Mouse (Mus musculus) spleen, adult 2 months (tissue): ENCODE results near the gene Tubal3. TPM values are rescaled to one million over a fixed set of nuclear protein-coding genes. Genes with fewer than 3 reads are reported as not detected.
A peak's percentile ranks its signal among the peaks of the same experiment; 100 is the strongest.

Experiments used
- DNase-seq, 2 experiments: peaks; one replicate each; pipeline versions ENCODE4 v3.0.0 to v3.0.0-alpha.2; 2012 to 2021; ENCODE audit warnings: low spot score in 2 of 2, low read depth in 1 of 2
- H3K27ac ChIP-seq: fragments of 200-500 bp; 2 replicates; pipeline ENCODE4 v1.5.1; 2012; ENCODE audit warnings: low read length, inconsistent platforms; ENCODE audit not compliant: insufficient read depth
- H3K27me3 ChIP-seq: fragments of 200-500 bp; 2 replicates; pipeline ENCODE4 v1.6.1; 2012; ENCODE audit warnings: mild to moderate bottlenecking, moderate library complexity, low read length, inconsistent platforms; ENCODE audit not compliant: control insufficient read depth, insufficient read depth
- H3K36me3 ChIP-seq: fragments of 200-500 bp; 2 replicates; pipeline ENCODE4 v1.6.1; 2012; ENCODE audit warnings: mild to moderate bottlenecking, low read length, inconsistent platforms; ENCODE audit not compliant: control insufficient read depth, insufficient read depth
- H3K4me1 ChIP-seq: fragments of 200-500 bp; 2 replicates; pipeline ENCODE4 v1.6.1; 2011; ENCODE audit warnings: inconsistent platforms; ENCODE audit not compliant: control insufficient read depth, insufficient read depth, insufficient read length
- H3K4me3 ChIP-seq: fragments of 200-500 bp; 2 replicates; pipeline ENCODE4 v1.5.1; 2011; ENCODE audit warnings: mild to moderate bottlenecking, inconsistent platforms; ENCODE audit not compliant: insufficient read depth, insufficient read length; ENCODE audit errors: extremely low read depth
- CTCF ChIP-seq: fragments of 200-500 bp; IDR thresholded peaks from 2 replicates; pipeline ENCODE4 v1.5.1; 2011; ENCODE audit warnings: mild to moderate bottlenecking, inconsistent platforms; ENCODE audit not compliant: insufficient read depth, insufficient read length, insufficient replicate concordance; ENCODE audit errors: extremely low read depth
- POLR2A ChIP-seq: fragments of 200-500 bp; IDR thresholded peaks from 2 replicates; pipeline ENCODE4 v1.6.1; 2011; ENCODE audit warnings: low read depth, low read length, inconsistent platforms
- WGBS: fragments of 180-500 bp; shearing (Covaris S2); methylation state at CpG from one replicate; pipeline ENCODE4 v1.1.7; 2018; 5-methylcytosine and 5-hydroxymethylcytosine counted together
- polyA plus RNA-seq: library from polyadenylated mRNA; depleted of rRNA; stranded (reverse); fragments of >200 nt; gene quantifications from 2 replicates; pipeline ENCODE4 v1.2.3, GENCODE M21; 2012

Gene Tubal3
- polyA plus RNA-seq, 1 experiment, result not detected

DNA sequence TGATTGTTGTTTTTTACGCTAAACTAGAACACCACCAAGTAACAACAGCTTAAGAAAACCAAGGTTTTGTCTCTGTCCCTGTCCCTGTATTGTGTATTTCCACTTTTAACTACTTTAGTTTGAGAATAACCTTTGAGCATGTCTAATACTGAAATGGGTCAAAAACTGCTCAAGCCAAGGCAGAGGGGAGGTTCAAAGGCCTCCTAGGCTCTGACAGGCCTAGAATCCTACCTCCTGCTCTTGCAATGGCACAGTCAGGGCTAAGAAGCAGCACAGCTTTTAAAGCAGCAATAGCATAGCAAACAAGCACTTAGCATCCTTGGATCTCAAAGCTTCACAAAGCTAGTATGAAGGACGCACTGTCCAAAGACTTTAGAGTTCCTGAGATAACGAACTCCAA is 29.0 kb upstream of the Tubal3 start:
- no peak for TF ChIP-seq CTCF
- TF ChIP-seq POLR2A, result no peak
- H3K27me3 ChIP-seq, result no peaks in the 10 kb centered on the region
- whole genome bisulfite sequencing, result 99% methylated on average over 3 of the region's 3 CpGs
- H3K27ac ChIP-seq, result no peak overlapping the region
- peaks cover 3% of the 10 kb centered on the region for H3K4me1 ChIP-seq
- H3K4me3 ChIP-seq, result no peak overlapping the region
- no peak for DNase-seq
- peaks cover 19% of the 10 kb centered on the region for H3K36me3 ChIP-seq

GRCm38 (mm10) chr13:3890061-3890460 is 28.0 kb upstream of the Tubal3 start:
- DNase-seq, result no peak
- WGBS, result 46% methylated on average over 8 of the region's 8 CpGs
- Histone ChIP-seq H3K36me3 (peaks cover 16% of the 10 kb centered on the region), H3K4me3 (no peak overlapping the region), H3K27me3 (no peaks in the 10 kb centered on the region), H3K27ac (0 out of 2 replicates have a peak overlapping the region, but pooled peaks have one; percentile 17), H3K4me1 (peaks cover 3% of the 10 kb centered on the region)
- TF ChIP-seq POLR2A (no peak), CTCF (no peak)

DNA sequence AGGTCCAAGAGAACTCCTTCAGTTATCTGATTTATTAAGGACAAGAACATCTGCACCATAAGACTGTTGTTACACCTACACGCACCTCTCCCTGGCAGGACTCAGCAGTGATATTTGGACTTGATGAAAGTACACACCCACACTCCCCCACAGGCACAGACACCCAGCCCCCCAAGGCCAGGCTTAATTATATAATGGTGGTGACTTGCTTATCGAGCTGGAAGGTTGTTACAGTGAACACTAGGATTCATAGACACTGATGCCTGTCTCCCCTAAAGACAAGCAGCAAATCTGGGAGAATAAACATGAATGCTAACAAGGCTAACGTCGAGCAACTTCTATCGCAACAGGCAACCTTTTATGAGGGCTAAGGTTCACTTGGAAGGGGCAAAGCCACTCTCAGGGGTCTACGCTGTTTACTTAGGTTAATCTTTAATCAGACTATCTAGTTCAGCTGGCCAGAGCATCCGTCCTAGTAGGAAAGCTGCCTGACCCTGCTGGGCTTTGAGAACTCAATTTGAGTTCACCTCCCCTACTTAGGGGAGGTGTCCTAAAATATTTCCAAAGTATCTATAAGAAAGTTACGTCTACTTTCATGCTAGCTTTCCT is 26.5 kb upstream of the Tubal3 start:
- H3K4me3 ChIP-seq, result no peak overlapping the region

GRCm38 (mm10) chr13:3892601-3893000 is 25.5 kb upstream of the Tubal3 start:
- peaks cover 3% of the 10 kb centered on the region for H3K4me1 ChIP-seq
- no peak overlapping the region for H3K27ac ChIP-seq
- no peaks in the 10 kb centered on the region for H3K27me3 ChIP-seq
- DNase-seq, result no peak
- peak overlapping the region; percentile 66 for H3K4me3 ChIP-seq
- peaks cover 6% of the 10 kb centered on the region for H3K36me3 ChIP-seq
- WGBS, result 13% methylated on average over 7 of the region's 7 CpGs
- TF ChIP-seq CTCF (no peak), POLR2A (no peak)

More for the DNA sequence above, 26.5 kb upstream of the Tubal3 start:
- no peak for DNase-seq
- Histone ChIP-seq H3K27ac (no peak overlapping the region), H3K27me3 (no peaks in the 10 kb centered on the region), H3K4me1 (peaks cover 3% of the 10 kb centered on the region), H3K36me3 (peaks cover 10% of the 10 kb centered on the region)
- 85% methylated on average over 8 of the region's 8 CpGs for WGBS
- TF ChIP-seq POLR2A (no peak), CTCF (no peak)

DNA sequence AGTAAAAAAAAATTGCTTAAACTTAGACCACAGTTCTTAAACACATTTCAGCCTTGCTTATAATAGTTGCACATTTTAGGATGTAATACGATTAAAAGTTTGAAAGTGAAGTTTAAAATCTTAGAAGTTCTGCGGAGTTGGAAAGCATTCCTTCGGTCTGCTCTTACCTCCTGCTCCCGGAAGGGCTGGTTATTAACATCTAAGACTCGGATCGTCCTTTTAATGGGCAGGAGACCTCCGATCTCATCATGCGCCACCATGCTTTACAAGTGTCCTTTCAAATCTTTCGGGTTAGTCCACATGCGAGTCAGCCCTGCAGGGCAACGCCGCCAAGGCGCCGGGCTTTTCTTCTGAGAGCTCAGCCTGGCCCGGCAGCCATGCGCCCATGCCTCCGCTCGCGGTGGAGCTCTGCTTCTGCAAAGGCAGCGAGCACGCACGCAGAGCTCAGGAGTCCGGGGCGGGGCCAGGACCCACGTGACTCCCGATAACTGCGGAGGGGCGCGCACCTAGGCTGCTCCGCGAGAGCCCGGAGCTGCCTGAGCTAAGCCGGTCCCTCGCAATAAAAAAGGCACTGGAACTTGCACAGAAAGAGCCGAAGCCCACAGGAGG is 24.8 kb upstream of the Tubal3 start:
- peak overlapping the region; percentile 66 for H3K4me3 ChIP-seq
- peak; percentile 90 for TF ChIP-seq POLR2A
- TF ChIP-seq CTCF, result no peak
- peak overlapping the region; percentile 59 for H3K27ac ChIP-seq
- H3K27me3 ChIP-seq, result no peaks in the 10 kb centered on the region
- under 1% methylated on average over 35 of the region's 35 CpGs for WGBS
- DNase-seq, result peak; percentile 73 to 91
- peaks cover 3% of the 10 kb centered on the region for H3K4me1 ChIP-seq
- H3K36me3 ChIP-seq, result peaks cover 3% of the 10 kb centered on the region

DNA sequence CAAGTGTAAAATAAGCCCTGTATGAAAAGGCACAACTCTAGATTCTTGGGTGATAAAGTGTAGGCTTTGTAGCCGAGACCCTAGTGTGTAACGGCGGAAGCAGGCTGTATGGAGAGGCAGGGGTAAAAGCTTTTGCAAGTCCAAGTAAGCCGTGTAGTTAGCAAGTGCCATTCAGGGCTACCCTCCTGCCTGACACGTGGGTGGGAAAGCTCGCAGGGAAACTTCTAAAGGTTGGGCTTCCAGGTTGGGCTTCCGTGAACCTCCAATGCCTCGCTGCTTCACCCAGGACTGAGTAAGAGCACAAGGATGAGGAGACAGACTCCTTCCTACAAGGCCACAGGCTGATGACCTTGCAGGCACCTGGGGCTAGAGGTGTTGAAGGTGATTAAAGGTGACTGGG is 23.5 kb upstream of the Tubal3 start:
- WGBS, result 95% methylated on average over 8 of the region's 8 CpGs
- no peak for DNase-seq
- Histone ChIP-seq H3K27ac (no peak overlapping the region), H3K27me3 (no peaks in the 10 kb centered on the region), H3K4me1 (peaks cover 3% of the 10 kb centered on the region), H3K36me3 (no peaks in the 10 kb centered on the region), H3K4me3 (no peak overlapping the region)
- TF ChIP-seq POLR2A, result no peak
- no peak for TF ChIP-seq CTCF

DNA sequence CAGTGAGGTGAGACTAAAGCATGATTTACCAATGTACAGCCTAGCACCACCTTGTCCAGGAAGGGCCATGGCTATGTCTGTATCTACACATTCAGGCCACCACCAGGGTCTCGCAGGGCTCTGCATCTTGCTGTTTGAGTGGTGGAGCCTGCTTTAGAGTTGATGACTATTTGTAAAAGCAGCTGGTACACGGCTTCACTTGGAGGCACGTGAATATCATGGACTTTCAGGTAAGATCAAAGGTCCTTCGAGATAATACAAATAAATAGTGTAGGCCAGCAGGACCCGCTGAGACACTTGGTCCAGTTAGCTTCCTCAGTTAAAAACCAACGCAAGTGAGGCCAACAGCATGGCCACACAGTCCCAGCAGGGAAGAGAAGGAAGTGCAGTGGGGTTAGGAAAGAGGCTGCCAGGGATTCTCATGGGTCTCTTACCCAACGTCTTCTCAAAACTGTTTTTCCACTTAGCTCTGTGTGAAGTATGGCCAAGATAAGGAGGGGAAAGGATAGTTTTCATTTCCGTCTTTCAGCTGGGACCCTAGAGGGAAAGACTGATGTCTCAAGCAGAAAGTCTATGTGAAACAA is 22.6 kb upstream of the Tubal3 start:
- Histone ChIP-seq H3K4me1 (no peaks in the 10 kb centered on the region; the same call in 1 of the 2 replicates), H3K27ac (no peak overlapping the region), H3K36me3 (no peaks in the 10 kb centered on the region), H3K4me3 (no peak overlapping the region), H3K27me3 (no peaks in the 10 kb centered on the region)
- DNase-seq, result no peak
- TF ChIP-seq POLR2A, result no peak
- no peak for TF ChIP-seq CTCF
- 90% methylated on average over 8 of the region's 8 CpGs for WGBS
